ENCODE assay signal across 12 mouse cellular contexts in the genomic region with DNA sequence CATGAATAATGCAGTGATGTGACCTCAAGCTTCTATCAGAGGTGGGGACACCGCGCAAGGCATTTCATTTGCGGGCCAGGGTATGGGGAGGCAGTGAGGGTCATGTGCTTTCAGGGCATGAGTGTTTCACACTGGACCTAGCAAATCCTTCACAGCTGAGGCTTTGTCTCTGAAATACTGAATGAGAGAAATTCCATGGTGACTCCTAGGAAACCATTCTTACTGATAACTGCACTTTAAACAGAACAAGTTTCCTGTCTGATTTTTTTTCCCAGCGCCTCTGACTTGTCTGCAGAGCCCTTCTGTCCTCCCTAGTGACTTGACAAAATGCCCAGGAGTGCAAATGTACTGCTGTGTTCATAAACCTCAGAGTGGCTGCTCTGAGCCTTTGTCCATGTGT. TPM values are rescaled to one million over a fixed set of nuclear protein-coding genes. Genes with fewer than 3 reads are reported as not detected.
DNase-seq lines count a peak whose midpoint lies in the region; ATAC-seq and TF ChIP-seq lines count a peak whose summit lies in the region.
"Had no signal": no experiment of that assay in that cellular context is flagged by ENCODE, and none has a peak within 500 bp of the region (broad histone marks: within the 10 kb centered on the region; RNA-seq: fewer than 3 reads in every experiment).

No protein-coding gene starts in this region.

- no peak for TF ChIP-seq CTCF in heart, adult 2 months (IDR thresholded peaks at IDR 0.05)
- TF ChIP-seq CTCF in hindbrain, postnatal 0 days (IDR thresholded peaks at IDR 0.05; ENCODE audit: low read depth) = no peak
- no peak for TF ChIP-seq CTCF in gastrocnemius, adult 2 months (IDR thresholded peaks at IDR 0.05)

- H3K9me3 ChIP-seq in embryonic facial prominence, embryonic 10.5 days = no peaks in the 10 kb centered on the region
- H3K9me3 ChIP-seq in hindbrain, postnatal 0 days (ENCODE audit: low read length) = no peaks in the 10 kb centered on the region

- TF ChIP-seq POLR2A in heart, adult 2 months (IDR thresholded peaks at IDR 0.05; ENCODE audit: insufficient read depth, low read depth, low read length) = no peak

- no peak for TF ChIP-seq EP300 in heart, adult 2 months (IDR thresholded peaks at IDR 0.05; ENCODE audit: insufficient read depth, low read depth, low read length)

- no peak overlapping the region for H3K4me2 ChIP-seq in hindbrain, postnatal 0 days (ENCODE audit: low read depth, low read length)

- DNase-seq in heart, adult 8-10 months (ENCODE audit: low spot score) = peak; percentile 33
- no peak for DNase-seq in heart, adult 2 months
- DNase-seq in brain, adult 2 months (ENCODE audit: low read depth, low spot score) = peak; percentile 77
- DNase-seq in embryonic facial prominence, embryonic 10.5 days (ENCODE audit: low spot score) = no peak
- DNase-seq in hindbrain, postnatal 0 days (ENCODE audit: low spot score) = peak; percentile 83
- no peak for DNase-seq in gastrocnemius, postnatal 10 days
- no peak for DNase-seq in gastrocnemius, adult 2 months
- DNase-seq: kidney, adult 11 months had no signal

- 66% methylated on average over 4 of the region's 4 CpGs for WGBS in heart, adult 2 months
- 78% methylated on average over 4 of the region's 4 CpGs for WGBS in embryonic facial prominence, embryonic 10.5 days
- WGBS in hindbrain, postnatal 0 days = 19% methylated on average over 4 of the region's 4 CpGs

- intact Hi-C loops in heart, adult 2 months (cut with DNase I) = no loop called here
- intact Hi-C loops in gastrocnemius, adult 2 months (cut with DNase I) = no loop called here

- no peak overlapping the region for H3K27ac ChIP-seq in heart, adult 2 months
- peak overlapping the region; percentile 65; the same call in 1 of the 2 replicates for H3K27ac ChIP-seq in embryonic facial prominence, embryonic 10.5 days (replicated peaks)
- H3K27ac ChIP-seq in hindbrain, postnatal 0 days = peak overlapping the region; percentile 64
- no peak overlapping the region for H3K27ac ChIP-seq in gastrocnemius, adult 2 months

- no peaks in the 10 kb centered on the region for H3K79me2 ChIP-seq in heart, adult 2 months (replicated peaks; ENCODE audit: control insufficient read depth, insufficient read depth, low read length)

- no peak overlapping the region for H3K9ac ChIP-seq in heart, adult 2 months (ENCODE audit: low read depth, low read length)
- H3K9ac ChIP-seq in hindbrain, postnatal 0 days (replicated peaks; ENCODE audit: low read length) = no peak overlapping the region

- H3K4me3 ChIP-seq in heart, adult 2 months = no peak overlapping the region
- no peak overlapping the region for H3K4me3 ChIP-seq in embryonic facial prominence, embryonic 10.5 days
- no peak overlapping the region for H3K4me3 ChIP-seq in hindbrain, postnatal 0 days (ENCODE audit: low read length)
- no peak overlapping the region for H3K4me3 ChIP-seq in gastrocnemius, adult 2 months

- no peaks in the 10 kb centered on the region for H3K27me3 ChIP-seq in heart, adult 2 months (ENCODE audit: control insufficient read depth, insufficient read depth, low read length)
- peaks cover 14% of the 10 kb centered on the region for H3K27me3 ChIP-seq in embryonic facial prominence, embryonic 10.5 days (replicated peaks; ENCODE audit: low read depth, poor library complexity, severe bottlenecking)
- H3K27me3 ChIP-seq in hindbrain, postnatal 0 days (ENCODE audit: insufficient read depth, low read length) = no peaks in the 10 kb centered on the region

- no peaks in the 10 kb centered on the region; the same call in 1 of the 2 replicates for H3K36me3 ChIP-seq in heart, adult 2 months (ENCODE audit: control insufficient read depth, insufficient read depth, low read length)
- peaks cover 82% of the 10 kb centered on the region for H3K36me3 ChIP-seq in embryonic facial prominence, embryonic 10.5 days (replicated peaks)
- peaks cover 10% of the 10 kb centered on the region; the same call in 1 of the 2 replicates for H3K36me3 ChIP-seq in hindbrain, postnatal 0 days (ENCODE audit: insufficient read depth, low read length)

- peaks cover 2% of the 10 kb centered on the region; the same call in 1 of the 2 replicates for H3K4me1 ChIP-seq in heart, adult 2 months (ENCODE audit: control insufficient read depth, insufficient read depth, low read length)
- peaks cover 54% of the 10 kb centered on the region for H3K4me1 ChIP-seq in embryonic facial prominence, embryonic 10.5 days
- H3K4me1 ChIP-seq in hindbrain, postnatal 0 days (ENCODE audit: insufficient read depth, low read length) = peaks cover 35% of the 10 kb centered on the region

- ATAC-seq in hindbrain, postnatal 0 days = peak; percentile 87
- no peak for ATAC-seq in inflammation-experienced regulatory T-cells, adult 6 months

RNA-seq across cellular contexts. Expression of gene 7530416G11Rik, which starts 41.5 kb away (rescaled TPM):
- not detected for total RNA-seq in heart, adult 8-10 months (2022)
- not detected for total RNA-seq in heart, adult 2 months (2021)
- not detected in 2 replicates for polyA plus RNA-seq in heart, adult 2 months (2012; rRNA removed)
- not detected in 2 replicates for polyA plus RNA-seq in embryonic facial prominence, embryonic 10.5 days (2016; fragmentation: Nextera tagmentation; extraction: Ambion mirVana)
- total RNA-seq in hindbrain, postnatal 0 days (2014; rRNA removed) = not detected in 2 replicates
- polyA plus RNA-seq in hindbrain, postnatal 0 days (2015; fragmentation: Nextera tagmentation; extraction: Ambion mirVana) = not detected in 2 replicates
- not detected for total RNA-seq in gastrocnemius, postnatal 10 days (2021)
- not detected for total RNA-seq in gastrocnemius, adult 2 months (2021)
- polyA plus RNA-seq in inflammation-experienced regulatory T-cells, adult 6 months (2017; shearing (Covaris generic)) = not detected
- total RNA-seq: gastrocnemius, postnatal 4 days; left cerebral cortex, adult 8-10 months had no signal
- polyA plus RNA-seq: liver, embryonic 16.5 days had no signal

Comparison
In these comparisons a context has a peak if more than half of its experiments do, and no peak if none do; other contexts are left out.
1. DNase-seq: peak in heart, adult 8-10 months (single experiment), brain, adult 2 months (single experiment) and hindbrain, postnatal 0 days (single experiment); none in heart, adult 2 months (0 of 2), embryonic facial prominence, embryonic 10.5 days (single experiment), gastrocnemius, postnatal 10 days (single experiment) and gastrocnemius, adult 2 months (single experiment).
2. H3K27ac ChIP-seq: peak in embryonic facial prominence, embryonic 10.5 days (single experiment) and hindbrain, postnatal 0 days (single experiment); none in heart, adult 2 months (single experiment) and gastrocnemius, adult 2 months (single experiment).